Mouse (Mus musculus) heart, postnatal 25 days (tissue): Measurements from ENCODE around the gene Slc41a2. TPM values are rescaled to one million over a fixed set of nuclear protein-coding genes. Genes with fewer than 3 reads are reported as not detected.

ENCODE experiments used
- DNase-seq: peaks from one replicate; pipeline ENCODE4 v3.0.0; 2022; ENCODE audit warnings: low spot score
- intact Hi-C: fragments of 180-260 bp; cut with DNase I; formaldehyde crosslinking; loops from one replicate; pipeline ENCODE4 v1.15.1; 2025
- total RNA-seq, 2 experiments: library from RNA; stranded (reverse); gene quantifications; 2 replicates each; pipeline ENCODE4 v1.2.3; 2021

The Slc41a2 gene
- total RNA-seq, 2 experiments from 2014 or later: 1.5 to 1.6 TPM

- intact Hi-C loops: loop anchor here (2.0 kb wide), 1 partner anchor 293 kb away; no protein-coding TSS in a partner anchor
- DNase-seq: no peak
Measured at GRCm38 (mm10) chr10:83201525-83201924, 136.2 kb downstream of the Slc41a2 start.

GRCm38 (mm10) chr10:83199290-83199689 is 138.4 kb downstream of the Slc41a2 start:
- DNase-seq: no peak
- intact Hi-C loops: loop anchor here (5.0 kb wide), 1 partner anchor 212 kb away; the partner anchor contains the start of gene Chst11

- intact Hi-C loops: loop anchor here (5.0 kb wide), 1 partner anchor 211 kb away; the partner anchor contains the start of gene Chst11
- DNase-seq: no peak
Measured at GRCm38 (mm10) chr10:83198692-83199091, 139.0 kb downstream of the Slc41a2 start.

- intact Hi-C loops: loop anchor here (5.0 kb wide), 1 partner anchor 211 kb away; the partner anchor contains the start of gene Chst11
- DNase-seq: peak; percentile 39
Measured at GRCm38 (mm10) chr10:83197690-83198336, 139.9 kb downstream of the Slc41a2 start.

- intact Hi-C loops: no loop called here
Measured at GRCm38 (mm10) chr10:83191982-83192381, 145.7 kb downstream of the Slc41a2 start.

GRCm38 (mm10) chr10:83191476-83191875 is 146.2 kb downstream of the Slc41a2 start:
- DNase-seq: no peak
- intact Hi-C loops: no loop called here

More at GRCm38 (mm10) chr10:83191982-83192381, 145.7 kb downstream of the Slc41a2 start:
- DNase-seq: no peak

- intact Hi-C loops: no loop called here
- DNase-seq: no peak
Measured at GRCm38 (mm10) chr10:83189071-83189470, 148.6 kb downstream of the Slc41a2 start.

- DNase-seq: no peak
- intact Hi-C loops: no loop called here
Measured at GRCm38 (mm10) chr10:83186984-83187383, 150.7 kb downstream of the Slc41a2 start.

- intact Hi-C loops: no loop called here
- DNase-seq: no peak
Measured at GRCm38 (mm10) chr10:83186167-83186566, 151.5 kb downstream of the Slc41a2 start.

- no peak for DNase-seq
- intact Hi-C loops: no loop called here
Measured at GRCm38 (mm10) chr10:83185121-83185520, 152.6 kb downstream of the Slc41a2 start.

GRCm38 (mm10) chr10:83184480-83185069 is 153.1 kb downstream of the Slc41a2 start:
- DNase-seq: no peak
- intact Hi-C loops: loop anchor here (5.0 kb wide), 2 partner anchors 62 to 272 kb away; no protein-coding TSS in a partner anchor

GRCm38 (mm10) chr10:83183634-83184479 is 153.8 kb downstream of the Slc41a2 start:
- intact Hi-C loops: loop anchor here (5.0 kb wide), 2 partner anchors 62 to 272 kb away; no protein-coding TSS in a partner anchor
- DNase-seq: no peak

- no peak for DNase-seq
- intact Hi-C loops: loop anchor here (5.0 kb wide), 2 partner anchors 60 to 270 kb away; no protein-coding TSS in a partner anchor
Measured at GRCm38 (mm10) chr10:83182573-83182960, 155.1 kb downstream of the Slc41a2 start.

GRCm38 (mm10) chr10:83181831-83182572 is 155.7 kb downstream of the Slc41a2 start:
- intact Hi-C loops: loop anchor here (5.0 kb wide), 2 partner anchors 60 to 270 kb away; no protein-coding TSS in a partner anchor
- no peak for DNase-seq

Other genes starting within 250 kb of the Slc41a2 start
- gene D10Wsu102e, start 22.3 kb upstream of the Slc41a2 start, total RNA-seq: under 1 TPM; 0.42 to 0.62 TPM
- 10 to 100 TPM; 13.4 to 15.9 TPM for gene Aldh1l2, start 196.3 kb upstream of the Slc41a2 start, total RNA-seq
- gene Washc4, start 205.9 kb upstream of the Slc41a2 start, total RNA-seq: 10 to 100 TPM; 12.5 to 14.7 TPM